Mouse (Mus musculus): ENCODE measurements around the gene Cx3cr1.

Cx3cr1 gene

GRCm38 (mm10) chr9:120081967-120082366 is 12.3 kb upstream of the Cx3cr1 start:
- no peak for DNase-seq (ENCODE audit: low spot score)

- no peak for DNase-seq (ENCODE audit: low spot score)
These were observed 11.6 kb upstream of the Cx3cr1 start for GRCm38 (mm10) chr9:120081247-120081646.

- DNase-seq (ENCODE audit: low spot score): no peak
These were observed 10.9 kb upstream of the Cx3cr1 start for GRCm38 (mm10) chr9:120080546-120081108.

DNA sequence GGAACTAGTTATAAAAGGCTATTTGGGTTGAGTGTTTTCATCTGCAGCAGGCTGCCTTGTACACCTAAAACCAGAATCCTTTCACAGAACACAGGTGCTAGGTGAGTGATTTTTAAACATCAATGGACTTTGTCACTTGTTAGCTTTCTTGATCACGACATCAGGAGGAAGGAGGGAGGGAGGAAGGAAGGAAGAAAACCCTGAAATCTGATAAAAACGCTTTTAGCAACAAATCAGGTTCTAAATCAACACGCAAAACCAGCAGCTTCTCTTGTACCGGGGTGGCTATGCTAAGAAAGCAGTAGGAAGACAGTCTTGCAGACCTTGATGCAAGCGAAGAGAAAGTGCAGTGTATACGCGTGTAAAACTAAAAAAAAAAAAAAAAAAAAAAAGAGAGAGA is 10.2 kb upstream of the Cx3cr1 start:
- DNase-seq (ENCODE audit: low spot score): no peak

DNA sequence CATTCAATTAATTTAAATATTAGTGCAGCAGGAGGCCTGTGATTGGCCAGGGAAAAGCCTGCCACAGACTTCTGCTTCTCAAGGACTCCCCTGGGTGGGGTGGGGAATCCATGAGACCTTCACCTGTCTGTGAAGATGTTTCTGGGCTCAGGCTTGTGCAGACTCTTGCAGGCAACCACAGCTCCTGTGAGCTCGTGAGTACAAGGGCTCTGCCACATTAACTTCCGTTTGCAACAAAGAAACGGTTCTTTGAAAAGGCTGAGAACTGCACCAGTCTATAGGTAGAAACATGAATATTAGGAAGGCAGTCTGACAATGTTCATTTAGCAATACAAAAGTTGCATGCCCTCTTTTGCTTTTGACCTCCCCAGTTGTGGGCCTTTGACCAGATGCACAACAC is 8.6 kb upstream of the Cx3cr1 start:
- no peak for DNase-seq (ENCODE audit: low spot score)

DNA sequence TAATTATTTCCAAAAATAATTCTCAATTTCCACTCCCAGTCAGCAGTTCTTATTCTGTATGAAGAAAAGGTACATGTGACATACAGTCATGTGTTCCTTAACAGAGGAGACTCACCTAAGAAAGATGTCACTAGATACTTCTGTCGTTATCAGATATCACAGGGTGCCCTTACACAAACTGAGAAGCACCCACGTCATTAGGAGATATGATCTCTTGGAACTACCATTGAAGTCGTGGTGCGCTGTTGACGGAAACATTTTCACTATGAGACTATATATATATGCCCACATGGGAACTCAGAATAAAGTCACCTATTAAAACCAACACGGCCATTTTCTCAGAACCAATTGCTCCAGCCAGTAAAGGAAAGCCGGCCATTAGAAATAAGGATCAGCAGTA is 4.8 kb upstream of the Cx3cr1 start:
- DNase-seq (ENCODE audit: low spot score): no peak

DNA sequence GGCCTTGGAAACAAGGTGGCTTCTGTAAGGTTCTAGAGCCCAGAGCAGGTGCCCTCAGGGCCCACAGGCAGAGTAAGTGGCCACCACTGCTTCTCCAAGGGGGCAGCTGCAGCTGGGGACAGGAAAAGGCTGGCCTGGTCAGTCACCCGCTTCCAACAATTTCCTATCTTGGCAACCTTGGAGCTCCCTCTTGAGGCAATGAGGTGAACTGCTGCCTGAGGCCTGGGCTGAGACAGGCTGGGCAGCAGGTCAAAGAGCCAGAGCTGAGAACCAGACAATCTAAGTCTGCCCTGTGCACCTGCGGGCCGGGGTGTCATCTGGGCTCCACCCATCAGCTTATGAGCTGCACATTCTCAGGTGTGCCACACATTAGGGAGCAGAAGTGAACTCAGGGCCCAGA is 3.5 kb upstream of the Cx3cr1 start:
- peak; percentile 64 for DNase-seq (ENCODE audit: low spot score)

DNA sequence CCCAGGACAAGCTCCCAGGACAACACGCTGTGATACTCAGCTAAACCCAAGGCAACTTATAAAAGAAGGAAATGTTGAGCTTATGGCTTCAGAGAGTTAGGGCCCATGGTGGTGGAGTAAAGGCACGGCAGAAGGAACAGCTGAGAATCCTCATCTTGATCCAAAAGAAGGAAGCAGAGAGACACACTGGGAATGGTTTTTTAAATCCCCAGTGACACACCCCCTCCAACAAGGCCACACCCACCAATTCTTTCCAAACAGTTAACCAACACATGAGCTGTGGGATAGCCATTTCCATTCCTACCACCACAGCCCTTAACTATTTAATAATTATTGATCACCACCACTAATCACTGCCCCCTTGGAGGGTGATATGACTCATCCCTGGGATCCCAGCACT is 1.6 kb upstream of the Cx3cr1 start:
- DNase-seq (ENCODE audit: low spot score): no peak

DNA sequence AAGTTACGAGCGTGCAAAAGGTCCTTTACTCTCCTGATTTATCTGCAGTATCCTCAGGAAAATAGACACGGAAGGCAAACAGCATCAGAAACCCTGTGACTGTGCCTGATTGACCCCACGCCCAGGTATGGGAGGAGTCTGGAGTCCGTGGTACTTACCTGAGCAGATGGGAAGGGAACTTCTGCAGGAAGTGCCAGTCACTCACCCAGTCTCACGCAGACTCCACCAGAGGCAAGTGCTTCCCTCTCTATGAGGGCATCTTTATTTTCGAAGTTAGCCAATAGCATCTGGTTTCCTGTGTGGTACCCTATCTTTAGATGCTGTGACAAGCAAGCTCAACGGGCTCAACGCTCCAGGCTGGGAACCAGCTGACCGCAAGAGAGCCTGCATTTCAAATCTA is 1.6 kb downstream of the Cx3cr1 start:
- no peak for DNase-seq (ENCODE audit: low spot score)

DNA sequence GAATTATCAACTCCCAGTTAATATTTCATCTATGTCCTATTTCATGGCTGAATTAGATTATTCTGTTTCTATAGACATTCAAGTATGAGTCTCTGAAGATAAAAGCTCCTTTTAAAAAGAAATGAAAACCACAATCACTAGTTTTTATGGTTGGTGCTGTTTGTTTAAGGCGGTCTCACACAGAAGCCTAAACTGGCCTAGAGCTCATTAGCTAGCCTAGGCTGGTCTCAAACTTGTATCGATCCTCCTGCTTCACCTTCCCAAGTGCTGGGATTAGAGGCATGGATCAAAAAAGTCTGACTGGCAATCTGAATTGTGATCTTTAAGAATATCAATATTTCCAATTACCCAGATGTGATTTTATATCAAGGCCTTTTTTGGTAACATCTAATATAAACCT is 2.1 kb downstream of the Cx3cr1 start:
- DNase-seq (ENCODE audit: low spot score): no peak

GRCm38 (mm10) chr9:120064317-120064716 is 5.4 kb downstream of the Cx3cr1 start:
- DNase-seq (ENCODE audit: low spot score): no peak

DNA sequence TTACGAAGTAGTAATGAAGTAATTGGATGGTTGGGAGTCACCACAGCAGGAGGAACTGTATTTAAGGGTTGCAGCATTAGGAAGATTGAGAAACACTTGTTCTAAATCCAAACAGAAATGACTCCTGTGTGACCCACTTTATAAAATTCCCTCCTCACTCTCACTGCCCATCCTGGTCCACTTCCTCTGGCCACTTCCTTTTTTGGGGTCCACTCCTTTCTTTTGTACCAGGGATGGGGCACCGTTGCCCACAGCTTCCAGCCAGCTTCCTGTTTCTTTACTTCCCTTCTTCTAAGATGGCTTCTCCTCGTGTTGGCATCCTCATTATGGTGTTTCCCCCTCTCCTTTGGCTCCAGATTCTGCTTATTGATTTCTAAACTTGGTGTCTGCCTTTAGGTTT is 10.9 kb downstream of the Cx3cr1 start:
- DNase-seq (ENCODE audit: low spot score): no peak

GRCm38 (mm10) chr9:120056201-120056600 is 13.5 kb downstream of the Cx3cr1 start:
- no peak for DNase-seq (ENCODE audit: low spot score)

- peak; percentile 53 for DNase-seq (ENCODE audit: low spot score)
These were observed 15.0 kb downstream of the Cx3cr1 start for GRCm38 (mm10) chr9:120054545-120055277.

DNA sequence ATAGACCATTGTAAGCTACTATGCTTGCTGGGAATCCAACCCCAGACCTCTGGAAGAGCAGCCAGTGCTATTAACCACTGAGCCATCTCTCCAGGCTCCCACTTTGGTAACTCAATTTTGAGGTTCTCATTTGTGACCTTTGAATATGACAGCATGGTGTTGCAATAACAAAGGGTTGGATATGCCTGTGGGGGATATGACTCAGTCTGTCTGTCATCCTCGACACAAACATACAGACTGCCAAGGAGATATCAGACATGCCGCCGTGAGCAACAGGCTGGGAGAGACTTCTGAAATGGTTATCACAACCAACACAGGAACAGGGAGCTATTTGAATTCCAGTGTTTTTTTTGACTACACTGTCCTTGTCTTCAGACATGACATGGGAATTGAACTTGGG is 20.3 kb downstream of the Cx3cr1 start:
- DNase-seq (ENCODE audit: low spot score): no peak

GRCm38 (mm10) chr9:120048495-120048894 is 21.2 kb downstream of the Cx3cr1 start:
- no peak for DNase-seq (ENCODE audit: low spot score)

- no peak for DNase-seq (ENCODE audit: low spot score)
These were observed 26.6 kb downstream of the Cx3cr1 start for GRCm38 (mm10) chr9:120043115-120043514.

- DNase-seq (ENCODE audit: low spot score): no peak
These were observed 32.3 kb downstream of the Cx3cr1 start for GRCm38 (mm10) chr9:120037414-120037813.

- no peak for DNase-seq (ENCODE audit: low spot score)
These were observed 35.3 kb downstream of the Cx3cr1 start for GRCm38 (mm10) chr9:120034375-120034774.

GRCm38 (mm10) chr9:120032710-120033109 is 37.0 kb downstream of the Cx3cr1 start:
- no peak for DNase-seq (ENCODE audit: low spot score)

DNA sequence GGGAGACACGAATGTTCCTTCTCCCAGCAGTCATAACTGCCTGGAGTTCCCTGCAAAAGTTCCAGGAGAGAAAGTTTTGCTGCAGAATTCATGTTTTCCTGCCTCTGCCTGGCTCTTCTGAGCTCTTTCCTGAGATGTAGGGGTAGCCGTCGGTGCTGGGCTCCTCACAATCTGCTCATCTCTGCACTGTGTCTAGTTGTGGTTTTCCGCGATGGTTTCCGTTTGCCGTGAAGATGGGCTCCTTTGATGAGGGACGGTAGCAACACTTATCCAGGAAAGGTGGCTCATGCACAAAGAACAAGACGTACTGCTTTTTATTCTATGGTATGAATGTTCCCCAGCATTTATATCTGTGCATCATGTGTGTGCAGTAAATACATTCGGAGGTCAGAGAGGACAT is 39.3 kb downstream of the Cx3cr1 start:
- no peak for DNase-seq (ENCODE audit: low spot score)

DNA sequence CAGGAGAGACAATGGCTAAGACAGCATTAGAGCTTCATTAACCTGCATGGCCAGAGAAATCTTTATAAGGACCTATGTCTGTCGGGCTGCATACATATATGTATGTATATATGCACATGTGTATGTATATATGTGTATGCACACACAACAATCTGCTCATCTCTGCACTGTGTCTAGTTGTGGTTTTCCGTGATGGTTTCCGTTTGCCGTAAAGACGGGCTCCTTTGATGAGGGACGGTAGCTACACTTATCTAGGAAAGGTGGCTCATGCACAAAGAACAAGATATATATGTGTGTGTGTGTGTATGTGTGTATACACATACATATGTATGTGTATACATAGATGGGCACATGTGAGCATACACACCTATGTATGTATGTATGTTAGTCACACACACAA is 39.8 kb downstream of the Cx3cr1 start:
- no peak for DNase-seq (ENCODE audit: low spot score)

DNA sequence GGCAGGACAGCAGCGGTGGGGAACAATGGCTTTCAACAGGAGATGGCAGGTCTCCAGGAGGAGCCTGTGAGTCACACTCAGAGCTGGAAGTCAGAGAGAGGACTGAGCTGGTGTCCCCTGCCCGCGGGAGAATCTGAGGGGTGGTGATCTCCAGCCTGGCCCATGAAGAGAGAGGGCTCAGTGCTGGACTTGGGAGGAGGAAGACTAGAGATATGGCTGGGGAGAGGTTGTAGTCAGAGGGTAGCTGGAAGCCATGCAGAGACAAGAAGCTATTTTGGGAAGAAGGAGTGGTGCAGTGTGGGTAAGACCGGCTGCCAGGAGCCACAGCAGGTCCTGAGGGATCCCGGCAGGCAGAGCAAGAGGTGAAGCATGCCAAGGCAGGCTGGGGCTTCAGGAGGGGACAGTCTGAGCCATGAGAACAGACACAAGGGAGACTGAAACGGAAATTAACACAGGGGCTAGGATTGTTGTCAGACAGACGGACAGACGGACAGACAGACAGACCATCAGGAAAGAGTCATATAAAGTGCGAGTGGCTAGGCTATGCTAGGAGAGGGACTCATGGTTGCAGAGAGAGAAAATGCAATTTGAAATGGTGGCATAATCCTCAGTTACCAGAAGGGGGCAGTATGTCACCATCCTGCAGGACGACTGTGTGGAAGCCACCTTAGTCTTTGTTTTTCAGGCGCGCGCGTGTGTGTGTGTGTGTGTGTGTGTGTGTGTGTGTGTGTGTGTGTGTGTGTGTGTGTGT is 42.1 kb downstream of the Cx3cr1 start:
- DNase-seq (ENCODE audit: low spot score): no peak
